Mouse (Mus musculus) ES-CJ7 (cell line): Measurements from ENCODE around the gene Bbox1.
A peak's percentile ranks its signal among the peaks of the same experiment; 100 is the strongest.

Experiments
- DNase-seq: peaks from one replicate; pipeline ENCODE4 v3.0.0; 2011; ENCODE audit warnings: low read depth, low spot score

The Bbox1 gene

DNA sequence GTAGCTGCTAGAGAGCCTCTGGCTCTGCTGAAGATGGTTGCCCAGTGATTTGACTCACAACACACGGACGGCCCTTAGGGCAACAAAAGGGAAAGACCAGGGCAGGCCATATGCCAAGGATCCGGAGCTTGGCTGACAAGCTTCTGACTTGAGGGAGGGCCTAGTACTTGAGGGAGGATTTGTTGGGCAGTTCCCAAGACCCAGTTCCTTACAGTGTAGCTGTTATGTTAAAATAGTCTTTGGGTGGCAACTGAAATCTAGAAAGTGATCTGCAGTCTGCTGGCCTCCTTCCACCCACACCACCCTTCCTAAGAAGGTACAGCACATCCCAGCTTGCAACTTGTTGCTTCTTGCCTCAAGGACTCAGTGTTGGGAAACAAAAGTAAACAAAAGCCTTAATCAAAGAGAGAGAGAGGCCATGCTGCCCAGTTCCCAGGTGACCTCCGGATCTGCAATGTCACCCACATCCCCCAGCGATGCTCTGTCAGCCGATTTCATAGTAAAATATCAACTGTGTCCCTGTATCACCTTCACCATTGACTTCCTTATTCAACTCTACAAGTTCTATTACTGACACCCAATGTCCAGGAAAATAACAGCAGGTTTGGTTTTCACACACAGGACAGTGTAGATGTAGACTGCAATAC lies at the start of gene Bbox1:
Gene Bbox1 (minus strand): TSS at position 52 of the 647 bp plus-strand sequence.
- DNase-seq, result no peak

DNA sequence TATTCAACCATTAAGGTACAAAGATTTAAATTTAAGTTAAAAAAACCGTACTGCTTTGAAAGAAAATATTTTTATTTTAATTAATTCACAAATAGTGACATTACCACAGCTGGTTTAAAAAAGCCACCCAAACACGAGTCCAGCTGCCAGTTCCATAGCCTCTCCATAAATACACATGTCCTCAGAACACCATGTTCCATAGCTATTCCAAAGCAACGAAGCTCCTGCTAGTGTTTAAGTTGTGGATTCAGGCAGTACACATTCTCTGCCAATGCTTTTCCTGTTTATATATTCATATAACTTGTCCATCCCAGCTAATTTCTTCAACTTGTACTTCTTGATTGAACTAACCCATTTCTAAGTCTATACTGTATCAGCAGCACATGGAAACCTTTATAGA lies 49.5 kb upstream of the Bbox1 start:
- DNase-seq, result no peak

DNA sequence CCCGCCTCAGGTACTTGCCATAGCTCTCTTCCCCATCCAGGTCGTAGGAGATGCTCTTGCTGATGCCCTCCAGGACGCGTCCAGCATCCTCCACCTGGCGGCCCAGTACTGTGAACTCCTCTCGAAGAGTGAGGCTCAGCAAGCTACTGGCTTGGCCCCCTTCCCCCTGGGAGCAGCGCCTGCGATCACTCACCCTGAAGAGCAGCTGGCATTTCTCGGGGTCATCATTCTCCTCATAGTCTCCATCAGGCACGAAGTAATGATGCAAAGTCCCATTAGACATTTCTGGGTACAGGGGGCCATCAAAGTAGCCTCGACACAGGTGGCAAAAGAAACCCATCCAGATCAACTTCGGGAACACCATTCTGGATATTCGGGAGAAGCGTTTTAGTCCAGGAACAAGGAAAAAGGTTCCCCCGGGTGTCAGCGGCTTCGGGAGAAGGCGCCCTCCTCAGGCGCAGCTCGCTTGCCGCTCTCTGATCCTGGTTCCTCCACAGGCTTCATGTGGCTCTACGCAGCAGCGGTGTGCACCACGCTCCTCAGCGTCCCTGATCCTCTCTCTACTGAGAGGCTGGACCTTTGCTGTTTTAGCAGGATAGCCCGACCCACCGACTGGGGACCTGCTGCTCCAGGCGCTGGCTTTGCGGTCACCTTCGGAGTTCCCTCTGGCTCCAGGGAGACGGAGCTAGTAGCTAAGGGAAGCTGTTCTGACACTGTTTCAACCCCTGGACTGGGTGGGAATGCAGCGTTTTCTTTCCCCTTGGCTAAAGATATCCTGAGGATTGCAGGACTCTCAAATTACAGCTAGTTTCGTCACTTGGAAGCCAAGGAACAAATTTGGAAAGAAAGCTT lies 48.3 kb upstream of the Bbox1 start, which contains the start of gene Fibin:
Gene Fibin (minus strand): TSS at position 752 of the 852 bp plus-strand sequence.
- DNase-seq, result peak; percentile 45

DNA sequence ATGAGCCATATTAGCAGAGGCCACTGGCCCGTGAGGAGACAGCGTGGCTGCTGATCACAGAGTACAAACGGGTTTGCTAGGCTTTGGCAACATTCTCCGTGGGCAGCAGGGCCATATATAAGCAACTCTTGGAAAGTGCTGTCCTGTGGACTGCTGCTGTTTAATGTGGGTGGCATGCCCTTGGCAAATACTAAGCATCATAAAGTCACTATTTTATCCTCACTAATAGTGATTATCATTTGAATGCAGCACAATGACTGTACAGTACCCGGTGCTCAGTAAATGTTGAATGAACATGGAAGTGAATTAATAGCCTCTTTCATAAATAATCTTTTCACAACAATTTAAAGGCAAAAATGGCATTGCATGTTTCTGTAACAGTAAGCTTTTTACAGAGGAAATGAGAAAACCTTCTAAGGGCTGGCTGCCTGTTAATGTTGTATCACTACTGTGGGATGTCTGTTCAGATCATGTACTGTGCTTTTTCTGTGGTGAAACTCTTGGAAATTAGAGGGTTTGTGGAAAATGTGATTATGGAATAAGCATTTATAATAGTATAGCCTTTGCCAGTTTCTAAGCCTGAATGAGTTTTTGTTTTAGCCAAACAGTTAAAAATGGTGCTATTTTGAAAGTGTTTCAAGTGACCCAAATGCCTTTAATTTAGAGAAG lies 39.1 kb upstream of the Bbox1 start:
- DNase-seq, result no peak

DNA sequence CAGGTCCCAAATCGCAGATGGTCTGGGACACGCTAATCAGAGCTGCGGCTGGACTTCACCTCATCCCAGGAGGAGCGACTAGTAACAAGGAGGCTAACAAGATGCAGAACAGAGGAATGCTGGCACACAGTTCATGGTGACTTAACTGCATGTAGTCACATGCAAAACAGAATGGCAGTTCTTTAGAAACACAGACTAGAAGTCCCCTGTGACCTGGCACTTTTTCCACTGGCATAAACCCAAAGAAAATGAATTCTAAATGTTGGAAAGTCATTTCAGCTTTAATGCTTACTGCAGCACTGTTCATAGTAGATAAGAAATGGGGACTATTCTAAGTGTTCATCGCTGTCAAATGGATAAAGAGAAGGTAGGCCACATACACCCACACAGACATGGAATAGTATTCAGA lies 37.5 kb upstream of the Bbox1 start:
- no peak for DNase-seq

DNA sequence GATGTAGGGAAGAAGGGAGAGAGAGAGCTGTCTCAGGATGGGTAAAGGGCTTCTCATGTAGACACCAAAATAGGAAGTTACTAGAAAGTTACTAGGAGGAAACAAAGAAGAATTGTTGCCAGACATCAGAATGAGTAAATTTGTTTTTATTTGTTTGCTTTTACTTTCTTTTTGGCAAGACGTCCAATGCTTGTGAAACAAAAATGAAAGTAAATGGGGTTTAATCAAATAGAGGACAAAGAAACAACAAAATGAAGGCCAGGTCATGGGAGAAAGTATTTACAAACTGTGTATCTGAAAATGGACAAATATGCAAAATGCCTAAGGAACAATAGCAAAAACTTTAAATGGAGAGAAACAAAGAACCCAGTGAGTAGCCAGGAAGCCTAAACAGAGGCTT lies 37.0 kb upstream of the Bbox1 start:
- DNase-seq, result no peak

DNA sequence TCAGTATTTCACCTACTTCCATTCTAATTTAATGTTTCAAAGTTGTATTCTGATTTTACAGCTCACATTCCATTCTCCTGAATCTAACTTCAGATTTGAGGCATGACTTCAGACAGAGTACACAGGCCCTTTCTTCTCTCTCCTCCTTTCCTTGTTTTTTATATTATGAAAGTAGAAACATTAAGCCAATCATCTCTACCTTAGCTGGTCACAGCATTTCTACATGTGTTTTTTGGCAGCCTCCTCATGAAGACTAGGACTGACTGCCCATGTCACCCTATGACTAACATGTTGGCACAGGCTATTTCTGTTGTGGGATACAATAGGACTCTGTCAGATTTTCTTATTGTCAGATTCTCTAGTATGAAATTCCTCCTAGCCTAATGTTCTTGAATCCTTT lies 14.6 kb upstream of the Bbox1 start:
- DNase-seq, result no peak

DNA sequence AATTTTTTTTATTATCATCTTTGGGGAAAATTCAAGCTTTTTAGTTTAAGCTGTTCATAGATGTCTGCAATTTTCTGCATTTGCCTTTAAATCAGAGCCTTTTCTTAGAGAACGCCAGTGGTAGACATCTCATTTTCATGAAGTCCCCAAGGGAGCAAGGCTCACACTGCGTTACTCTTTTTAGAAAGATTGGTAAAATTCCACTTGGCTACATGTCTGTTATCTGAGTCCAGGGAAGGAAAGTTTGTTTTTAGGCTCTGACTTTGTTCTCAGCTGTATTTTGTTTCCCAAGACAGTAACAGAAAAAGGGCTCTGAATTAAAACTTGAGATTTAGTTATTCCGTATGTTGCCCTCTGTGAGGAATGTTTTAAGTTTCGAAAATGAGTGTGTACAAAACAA lies 5.6 kb upstream of the Bbox1 start:
- DNase-seq, result no peak

DNA sequence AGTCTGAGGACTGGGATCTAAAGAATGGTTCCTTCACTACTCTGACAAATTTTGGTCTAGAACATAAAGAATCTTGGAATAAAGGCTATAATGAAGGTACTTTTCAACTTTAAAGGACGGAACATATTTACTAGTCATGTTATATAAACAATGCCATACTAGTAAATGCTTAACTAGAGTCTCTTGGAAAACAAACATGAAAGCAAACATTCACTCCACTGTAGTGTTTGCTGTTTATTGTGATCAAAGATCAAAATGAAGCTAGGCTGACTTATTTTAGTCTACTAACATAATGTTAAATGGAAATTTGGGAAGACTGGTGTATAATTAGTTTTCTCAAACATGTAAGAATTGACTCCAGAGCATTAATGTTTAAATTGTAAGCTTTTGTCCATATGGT lies 4.9 kb upstream of the Bbox1 start:
- DNase-seq, result no peak

DNA sequence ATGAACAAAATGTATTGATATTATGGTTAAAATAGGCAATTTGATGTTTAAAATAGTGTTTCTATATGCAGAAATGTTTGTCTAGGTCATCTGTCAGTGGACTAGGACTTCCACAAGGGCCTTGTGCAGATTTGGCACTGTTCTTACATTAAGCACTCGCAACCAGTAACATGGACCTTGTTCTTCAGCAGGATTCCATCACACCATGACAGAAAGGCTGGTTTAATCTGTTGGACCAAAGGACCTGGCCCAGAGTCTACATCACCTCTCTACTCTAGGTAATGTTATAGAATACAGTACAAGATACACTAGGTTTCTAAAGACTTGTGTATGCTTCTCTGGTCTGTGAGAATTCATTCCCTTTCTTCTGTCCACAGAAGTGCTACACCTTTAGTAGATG lies 4.4 kb upstream of the Bbox1 start:
- DNase-seq, result no peak

DNA sequence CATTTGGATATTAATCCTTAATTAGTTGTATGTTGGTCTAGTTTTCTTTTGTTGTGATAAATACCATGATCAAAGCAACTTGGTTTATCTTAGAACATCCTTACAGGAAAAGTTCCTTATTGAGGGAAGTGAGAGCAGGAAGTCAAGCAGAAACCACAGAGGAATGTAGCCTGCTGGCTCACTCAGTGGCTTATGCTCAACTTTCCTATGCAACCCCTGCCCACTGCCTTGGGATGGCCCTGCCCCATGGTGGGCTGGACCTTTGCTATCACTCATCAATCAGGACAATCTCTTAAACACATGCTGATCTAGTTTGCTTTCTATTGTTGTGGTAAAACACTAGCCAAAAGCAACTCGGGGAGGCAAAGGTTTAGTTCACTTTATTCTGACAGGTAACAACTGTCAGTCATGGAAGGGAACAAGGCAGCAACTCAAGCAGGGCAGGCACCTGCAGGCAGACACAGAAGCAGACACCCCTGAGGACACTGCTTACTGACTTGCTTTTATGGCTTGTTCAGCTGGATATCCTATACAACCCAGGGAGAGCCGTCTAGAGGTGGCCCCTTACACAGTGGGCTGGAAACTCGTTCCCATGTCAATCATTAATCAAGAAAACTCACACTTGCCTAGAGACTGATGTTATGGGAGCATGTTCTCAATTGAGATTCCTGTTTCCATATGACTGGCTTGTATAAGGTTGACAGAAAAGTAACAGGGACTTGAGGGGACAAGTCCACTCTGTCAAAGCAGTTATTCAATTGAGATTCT lies 1.9 kb upstream of the Bbox1 start:
- DNase-seq, result no peak

DNA sequence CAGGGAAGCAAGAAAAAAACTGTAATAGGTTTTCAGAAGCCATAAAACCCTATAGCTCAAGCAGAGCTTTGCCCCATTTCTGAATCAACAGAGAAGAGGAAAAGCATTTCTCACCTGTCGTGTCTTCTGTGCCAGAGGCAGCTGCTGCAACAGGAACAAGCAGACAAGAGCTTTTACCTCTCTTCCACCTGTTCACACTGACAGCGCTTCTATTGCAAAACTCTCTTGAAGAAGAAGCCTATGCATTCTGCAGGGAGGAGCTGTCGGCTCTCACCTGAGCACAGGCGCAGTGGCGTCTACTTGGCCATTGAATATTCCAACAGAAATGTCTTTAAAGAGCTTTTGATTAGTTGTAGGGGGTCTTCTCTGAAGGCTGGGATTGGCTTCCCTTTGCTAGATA lies 286 bp downstream of the Bbox1 start:
- no peak for DNase-seq

DNA sequence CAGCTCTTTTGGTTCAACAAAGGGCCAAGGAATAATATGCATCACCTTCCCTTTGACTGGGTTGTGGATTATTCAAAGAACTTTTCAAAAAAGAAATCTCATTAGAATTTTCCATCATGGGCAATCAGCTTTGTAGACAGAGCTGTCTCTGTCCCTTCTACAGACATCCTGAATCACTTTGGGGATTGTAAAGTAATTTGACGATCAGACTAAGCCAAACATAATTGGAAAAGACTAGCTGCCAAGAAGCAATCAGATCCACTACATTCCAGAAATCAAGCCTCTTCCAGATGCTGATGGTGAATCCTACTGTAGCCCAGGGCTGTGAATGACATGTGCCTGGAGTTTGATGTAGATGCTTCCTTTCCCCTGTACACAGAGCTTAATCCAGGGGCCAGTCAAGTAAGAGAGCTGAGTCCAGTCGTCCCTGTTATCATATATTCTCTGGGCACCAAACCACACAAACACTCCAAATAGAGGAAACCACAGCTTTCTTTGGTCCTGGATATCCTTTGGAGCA lies 995 bp downstream of the Bbox1 start:
- no peak for DNase-seq

DNA sequence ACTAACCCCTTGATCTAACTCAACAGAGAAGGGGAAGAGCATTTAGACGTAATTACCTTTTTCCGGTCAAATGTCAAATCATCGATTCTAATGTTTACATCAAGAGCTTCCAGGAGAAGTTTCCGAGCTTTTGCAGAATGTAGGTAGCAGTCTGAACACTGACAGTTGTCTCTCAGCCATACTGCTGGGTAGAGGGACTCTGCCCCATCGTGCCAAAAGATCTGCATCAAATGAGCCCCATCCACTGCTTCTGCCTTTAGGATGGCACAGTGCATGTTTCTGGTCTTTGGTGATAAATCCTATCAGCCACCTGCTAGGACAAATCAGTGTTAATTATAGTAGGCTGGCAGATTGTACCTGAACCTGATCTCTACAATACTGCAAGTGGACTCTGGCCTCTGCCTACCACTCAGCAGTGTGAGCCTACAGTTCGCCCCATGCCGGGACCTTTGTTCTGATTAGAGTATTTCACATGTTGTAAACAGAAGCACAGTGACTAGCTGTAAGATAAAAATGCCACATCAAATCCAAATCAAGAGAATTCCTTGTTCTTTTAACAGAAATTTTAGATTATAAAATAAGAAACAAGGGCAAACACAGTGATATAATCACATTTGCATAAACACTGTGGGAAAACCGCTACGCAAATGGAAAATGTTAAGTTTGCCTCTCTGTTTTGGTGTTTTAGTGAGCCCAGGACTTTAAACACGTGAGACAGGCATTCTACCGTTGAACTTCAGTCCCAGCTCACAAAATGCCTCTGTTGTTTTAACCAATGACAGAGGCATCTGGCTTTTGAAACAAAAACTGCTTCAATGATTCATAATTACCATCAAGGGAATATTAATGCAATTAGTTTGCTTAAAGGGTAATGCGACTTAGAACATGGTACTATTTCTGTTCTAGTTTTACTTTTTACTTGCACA lies 8.7 kb downstream of the Bbox1 start:
- no peak for DNase-seq

DNA sequence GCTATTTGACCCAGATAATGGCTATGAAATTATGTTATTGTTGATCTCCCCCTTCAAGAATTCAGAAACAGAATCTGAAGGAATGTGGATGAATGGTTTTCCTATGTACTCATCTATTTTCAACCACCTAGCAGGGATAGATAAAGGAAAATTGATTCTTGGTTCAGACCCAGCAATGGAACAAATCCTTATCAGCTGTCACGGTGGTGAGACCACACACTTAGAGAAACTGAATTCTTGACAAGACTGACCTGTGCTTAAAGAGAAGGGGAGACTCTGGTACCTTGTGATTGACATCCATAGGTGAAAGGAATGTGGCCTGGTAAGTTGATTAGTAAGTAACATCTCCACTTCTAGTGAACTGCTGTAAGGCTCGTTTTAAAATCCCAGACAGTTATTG lies 12.1 kb downstream of the Bbox1 start:
- no peak for DNase-seq

DNA sequence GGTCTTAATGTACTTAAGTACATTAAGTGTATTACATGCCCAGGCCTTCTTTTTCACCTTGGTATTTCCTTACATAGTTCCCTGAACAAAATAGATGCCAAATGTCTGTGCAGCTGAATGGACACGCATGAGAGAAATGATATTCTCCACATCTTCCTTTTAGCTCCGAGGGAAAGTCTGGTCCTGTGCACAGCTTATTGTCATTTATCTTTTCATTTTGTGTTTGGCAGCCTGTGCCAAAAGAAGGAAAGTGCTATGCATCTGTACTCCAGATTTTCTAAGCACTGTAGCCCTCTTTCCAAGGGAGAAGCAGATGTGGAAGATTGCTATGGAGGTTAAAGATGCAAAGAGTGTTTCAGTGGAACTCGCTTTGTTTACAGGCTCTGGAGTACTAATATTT lies 13.0 kb downstream of the Bbox1 start:
- no peak for DNase-seq

DNA sequence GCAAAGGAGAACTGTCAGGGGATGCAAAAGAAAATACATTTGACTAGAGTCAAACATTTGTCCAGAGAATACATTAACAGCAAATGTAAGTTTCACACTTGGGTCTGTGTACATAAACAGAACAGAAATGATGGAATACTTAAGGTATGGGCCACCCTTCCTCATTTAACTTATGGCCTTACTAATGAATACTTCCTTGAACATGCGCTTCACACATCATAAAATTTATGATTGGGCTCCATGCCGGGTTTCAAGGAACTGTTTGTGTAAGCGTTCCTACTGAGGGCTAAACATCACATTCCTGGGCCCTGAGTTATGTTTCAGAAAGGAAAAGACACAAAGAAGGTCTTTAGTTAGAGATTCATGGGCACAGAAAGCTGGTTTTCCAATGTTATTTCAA lies 19.4 kb downstream of the Bbox1 start:
- DNase-seq, result no peak

DNA sequence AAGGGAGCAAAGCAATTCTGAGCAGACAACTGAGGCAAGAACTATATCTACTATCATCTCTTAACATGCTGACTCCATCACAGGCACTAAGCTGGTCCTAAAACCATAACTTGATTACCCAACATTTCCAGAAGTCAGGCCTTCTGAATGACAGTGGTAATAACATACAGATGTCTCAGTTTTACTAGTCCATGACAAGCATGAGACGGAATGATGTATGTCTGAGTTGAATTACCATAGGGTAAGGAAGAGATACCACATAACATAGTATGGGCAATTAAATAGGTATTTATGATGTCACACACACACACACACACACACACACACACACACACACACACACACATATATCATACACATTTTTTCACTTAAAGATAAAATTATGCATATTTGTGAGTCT lies 26.4 kb downstream of the Bbox1 start:
- no peak for DNase-seq

DNA sequence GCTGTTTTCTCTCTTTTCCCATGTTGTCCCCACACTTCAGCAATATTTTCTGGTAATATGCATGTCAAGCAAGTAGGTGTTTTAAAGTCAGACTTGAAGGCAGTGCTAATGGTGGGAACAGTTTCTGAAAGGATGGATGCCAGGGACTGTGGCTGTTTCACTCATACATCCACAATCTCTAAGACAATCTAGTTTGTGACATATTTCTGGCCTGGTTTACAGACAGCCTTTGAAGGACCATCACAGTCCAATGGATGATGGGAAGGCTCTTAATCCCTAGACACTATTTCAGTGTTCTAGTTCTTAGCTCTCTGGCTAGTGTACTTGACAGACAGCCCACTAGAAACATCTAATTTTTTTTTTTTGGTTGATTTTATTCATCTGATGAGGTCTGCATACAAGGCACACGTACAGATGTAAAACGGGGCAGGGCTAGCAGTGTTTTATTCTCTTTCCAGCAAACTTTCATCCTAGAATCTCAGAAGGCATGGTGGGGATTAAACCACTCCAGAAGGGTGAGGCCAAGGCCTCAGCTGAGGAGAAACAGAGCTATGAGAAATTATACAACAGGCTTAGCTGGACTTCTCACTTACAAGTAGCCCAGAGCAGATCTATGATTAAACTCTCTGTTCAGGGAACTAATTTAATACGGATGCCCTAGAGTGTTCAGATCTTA lies 28.4 kb downstream of the Bbox1 start:
- no peak for DNase-seq

DNA sequence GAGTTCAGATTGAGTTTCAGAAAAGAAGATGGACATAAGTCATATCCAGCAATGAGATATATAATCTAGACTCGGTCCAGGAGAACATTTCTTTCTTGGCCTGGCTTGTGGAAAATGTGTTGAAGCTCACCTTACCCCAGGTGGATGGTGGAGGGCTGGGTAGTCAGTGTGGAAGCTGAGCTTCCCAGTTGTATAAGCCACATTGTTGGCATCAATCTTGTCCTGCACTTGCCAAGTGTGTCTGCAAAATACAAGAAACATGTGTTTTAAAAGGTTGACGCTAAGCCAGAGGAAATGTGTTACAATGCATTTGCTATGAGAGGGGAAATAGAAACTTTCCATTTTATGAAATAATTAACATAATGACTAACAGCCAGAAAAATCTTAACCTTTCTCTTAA lies 38.9 kb downstream of the Bbox1 start:
- no peak for DNase-seq
